Mouse (Mus musculus) heart, embryonic 13.5 days (tissue): ENCODE data around the gene Gm49354. TPM values are rescaled to one million over a fixed set of nuclear protein-coding genes. Genes with fewer than 3 reads are reported as not detected.

ENCODE experiments used
- ATAC-seq: fragments of 200-750 bp; cut with Nextera tagmentation; 2 replicates; pipeline ENCODE4 v1.8.0; 2017; ENCODE audit warnings: moderate TSS enrichment; ENCODE audit not compliant: insufficient number of reproducible peaks, low FRiP score, low TSS enrichment; ENCODE audit errors: extremely low read depth
- H3K27ac ChIP-seq: fragments of 300-500 bp; sonication (generic); replicated peaks from 2 replicates; pipeline ENCODE4 v1.5.1; 2015; ENCODE audit warnings: moderate library complexity, mild to moderate bottlenecking, inconsistent platforms
- H3K27me3 ChIP-seq: fragments of 300-500 bp; sonication (generic); replicated peaks from 2 replicates; pipeline ENCODE4 v1.6.1; 2015; ENCODE audit warnings: mild to moderate bottlenecking, inconsistent platforms
- H3K36me3 ChIP-seq: fragments of 300-500 bp; sonication (generic); 2 replicates; pipeline ENCODE4 v1.6.1; 2015; ENCODE audit warnings: mild to moderate bottlenecking, inconsistent platforms
- H3K4me1 ChIP-seq: fragments of 300-500 bp; sonication (generic); 2 replicates; pipeline ENCODE4 v1.6.1; 2015; ENCODE audit warnings: inconsistent platforms
- H3K4me2 ChIP-seq: fragments of 300-500 bp; sonication (generic); 2 replicates; pipeline ENCODE4 v1.6.1; 2015; ENCODE audit warnings: inconsistent platforms, mild to moderate bottlenecking, moderate library complexity
- H3K4me3 ChIP-seq: fragments of 300-500 bp; sonication (generic); 2 replicates; pipeline ENCODE4 v1.5.1; 2015; ENCODE audit warnings: moderate library complexity, mild to moderate bottlenecking, inconsistent platforms
- H3K9ac ChIP-seq: fragments of 300-500 bp; sonication (generic); 2 replicates; pipeline ENCODE4 v1.6.1; 2015; ENCODE audit warnings: inconsistent platforms, mild to moderate bottlenecking, moderate library complexity
- H3K9me3 ChIP-seq: fragments of 300-500 bp; sonication (generic); 2 replicates; pipeline ENCODE4 v1.6.1; 2016; ENCODE audit warnings: inconsistent platforms
- WGBS: fragments of 180-500 bp; shearing (Covaris S2); methylation state at CpG from one replicate; pipeline ENCODE4 v1.1.7; 2015; ENCODE audit warnings: mixed read lengths; 5-methylcytosine and 5-hydroxymethylcytosine counted together
- polyA plus RNA-seq: library from polyadenylated mRNA; unstranded; fragments of >200 nt; fragmentation: Nextera tagmentation; extraction: Ambion mirVana; gene quantifications from 2 replicates; pipeline ENCODE4 v1.2.1, GENCODE M21; 2015

Gene Gm49354
- polyA plus RNA-seq, 1 experiment from 2014 or later: not detected

GRCm38 (mm10) chr13:59766786-59767515 is 15.1 kb downstream of the Gm49354 start:
- Histone ChIP-seq H3K4me1 (peaks cover 59% of the 10 kb centered on the region), H3K4me3 (peak overlapping the region; percentile 87), H3K36me3 (peaks cover 31% of the 10 kb centered on the region), H3K9ac (peak overlapping the region; percentile 93), H3K4me2 (peak overlapping the region; percentile 87), H3K27ac (peak overlapping the region; percentile 99), H3K27me3 (no peaks in the 10 kb centered on the region), H3K9me3 (no peaks in the 10 kb centered on the region)
- ATAC-seq: no peak
- WGBS: 47% methylated on average over 11 of the region's 11 CpGs

GRCm38 (mm10) chr13:59762791-59763190 is 19.3 kb downstream of the Gm49354 start:
- no peaks in the 10 kb centered on the region for H3K27me3 ChIP-seq
- no peak overlapping the region for H3K27ac ChIP-seq
- peaks cover 41% of the 10 kb centered on the region for H3K4me1 ChIP-seq
- no peaks in the 10 kb centered on the region for H3K9me3 ChIP-seq
- no peak overlapping the region for H3K4me2 ChIP-seq
- no peak overlapping the region for H3K9ac ChIP-seq
- no peak for ATAC-seq
- peaks cover 67% of the 10 kb centered on the region for H3K36me3 ChIP-seq
- 85% methylated on average over 7 of the region's 7 CpGs for WGBS
- no peak overlapping the region for H3K4me3 ChIP-seq

GRCm38 (mm10) chr13:59756906-59757305 is 25.1 kb downstream of the Gm49354 start:
- H3K4me1 ChIP-seq: peaks cover 5% of the 10 kb centered on the region; the same call in 1 of the 2 replicates
- H3K9ac ChIP-seq: no peak overlapping the region
- H3K36me3 ChIP-seq: peaks cover 84% of the 10 kb centered on the region
- 78% methylated on average over 7 of the region's 7 CpGs for WGBS
- no peak overlapping the region for H3K4me3 ChIP-seq
- H3K27me3 ChIP-seq: no peaks in the 10 kb centered on the region
- ATAC-seq: no peak
- H3K9me3 ChIP-seq: no peaks in the 10 kb centered on the region
- H3K4me2 ChIP-seq: no peak overlapping the region
- H3K27ac ChIP-seq: peak overlapping the region; percentile 54; the same call in 1 of the 2 replicates

- no peak overlapping the region for H3K4me2 ChIP-seq
- ATAC-seq: no peak
- WGBS: 66% methylated on average over 12 of the region's 12 CpGs
- no peaks in the 10 kb centered on the region for H3K27me3 ChIP-seq
- peaks cover 25% of the 10 kb centered on the region for H3K36me3 ChIP-seq
- H3K9me3 ChIP-seq: no peaks in the 10 kb centered on the region
- H3K4me3 ChIP-seq: no peak overlapping the region
- no peak overlapping the region for H3K27ac ChIP-seq
- peaks cover 2% of the 10 kb centered on the region; the same call in 1 of the 2 replicates for H3K4me1 ChIP-seq
- H3K9ac ChIP-seq: no peak overlapping the region
Measured at GRCm38 (mm10) chr13:59750310-59750709, 31.7 kb downstream of the Gm49354 start.

GRCm38 (mm10) chr13:59746711-59747110 is 35.3 kb downstream of the Gm49354 start, which contains the start of gene 1700014D04Rik:
TSS of gene 1700014D04Rik (minus strand) at chr13:59746752.
- H3K4me2 ChIP-seq: no peak within 1 kb of the TSS
- H3K4me1 ChIP-seq: peaks cover 2% of the 10 kb centered on the region; the same call in 1 of the 2 replicates
- H3K9ac ChIP-seq: no peak within 1 kb of the TSS
- H3K36me3 ChIP-seq: no peaks in the 10 kb centered on the region
- H3K27me3 ChIP-seq: no peaks in the 10 kb centered on the region
- WGBS: 81% methylated on average over 9 of the region's 9 CpGs
- H3K9me3 ChIP-seq: no peaks in the 10 kb centered on the region
- H3K27ac ChIP-seq: no peak within 1 kb of the TSS
- ATAC-seq: no peak
- no peak within 1 kb of the TSS for H3K4me3 ChIP-seq

- H3K4me1 ChIP-seq: peaks cover 4% of the 10 kb centered on the region
- ATAC-seq: no peak
- H3K4me3 ChIP-seq: no peak overlapping the region
- no peak overlapping the region for H3K27ac ChIP-seq
- H3K36me3 ChIP-seq: no peaks in the 10 kb centered on the region
- 63% methylated on average over 6 of the region's 6 CpGs for WGBS
- no peaks in the 10 kb centered on the region for H3K27me3 ChIP-seq
- H3K9me3 ChIP-seq: no peaks in the 10 kb centered on the region
- no peak overlapping the region for H3K4me2 ChIP-seq
- H3K9ac ChIP-seq: no peak overlapping the region
Measured at GRCm38 (mm10) chr13:59746164-59746563, 35.9 kb downstream of the Gm49354 start.

GRCm38 (mm10) chr13:59745462-59745861 is 36.6 kb downstream of the Gm49354 start:
- H3K27ac ChIP-seq: no peak overlapping the region
- no peak overlapping the region for H3K9ac ChIP-seq
- H3K36me3 ChIP-seq: no peaks in the 10 kb centered on the region
- 69% methylated on average over 6 of the region's 6 CpGs for WGBS
- no peak overlapping the region for H3K4me2 ChIP-seq
- H3K9me3 ChIP-seq: no peaks in the 10 kb centered on the region
- H3K4me3 ChIP-seq: no peak overlapping the region
- no peak for ATAC-seq
- H3K27me3 ChIP-seq: no peaks in the 10 kb centered on the region
- H3K4me1 ChIP-seq: peaks cover 8% of the 10 kb centered on the region

GRCm38 (mm10) chr13:59741697-59742096 is 40.3 kb downstream of the Gm49354 start:
- ATAC-seq: no peak
- Histone ChIP-seq H3K9ac (no peak overlapping the region), H3K27ac (no peak overlapping the region), H3K4me1 (peaks cover 8% of the 10 kb centered on the region), H3K4me2 (no peak overlapping the region), H3K36me3 (no peaks in the 10 kb centered on the region), H3K4me3 (no peak overlapping the region), H3K27me3 (no peaks in the 10 kb centered on the region), H3K9me3 (no peaks in the 10 kb centered on the region)
- WGBS: 67% methylated on average over 10 of the region's 10 CpGs

GRCm38 (mm10) chr13:59741096-59741495 is 40.9 kb downstream of the Gm49354 start:
- Histone ChIP-seq H3K9ac (no peak overlapping the region), H3K36me3 (no peaks in the 10 kb centered on the region), H3K4me3 (no peak overlapping the region), H3K4me2 (no peak overlapping the region), H3K4me1 (peaks cover 8% of the 10 kb centered on the region), H3K9me3 (no peaks in the 10 kb centered on the region), H3K27ac (no peak overlapping the region), H3K27me3 (no peaks in the 10 kb centered on the region)
- WGBS: 58% methylated on average over 11 of the region's 11 CpGs
- ATAC-seq: no peak

GRCm38 (mm10) chr13:59739397-59739796 is 42.6 kb downstream of the Gm49354 start:
- no peak for ATAC-seq
- Histone ChIP-seq H3K27me3 (no peaks in the 10 kb centered on the region), H3K4me1 (peaks cover 6% of the 10 kb centered on the region; the same call in 1 of the 2 replicates), H3K36me3 (no peaks in the 10 kb centered on the region), H3K9me3 (no peaks in the 10 kb centered on the region), H3K9ac (no peak overlapping the region), H3K27ac (no peak overlapping the region), H3K4me2 (no peak overlapping the region), H3K4me3 (no peak overlapping the region)
- 79% methylated on average over 4 of the region's 4 CpGs for WGBS

- H3K27ac ChIP-seq: no peak overlapping the region
- no peak overlapping the region for H3K4me3 ChIP-seq
- ATAC-seq: no peak
- WGBS: 77% methylated on average over 2 of the region's 2 CpGs
- no peaks in the 10 kb centered on the region for H3K27me3 ChIP-seq
- peaks cover 6% of the 10 kb centered on the region; the same call in 1 of the 2 replicates for H3K4me1 ChIP-seq
- no peak overlapping the region for H3K9ac ChIP-seq
- H3K36me3 ChIP-seq: no peaks in the 10 kb centered on the region
- no peaks in the 10 kb centered on the region for H3K9me3 ChIP-seq
- no peak overlapping the region for H3K4me2 ChIP-seq
Measured at GRCm38 (mm10) chr13:59738455-59738854, 43.6 kb downstream of the Gm49354 start.

GRCm38 (mm10) chr13:59735190-59735589 is 46.9 kb downstream of the Gm49354 start:
- 0 out of 2 replicates have a peak, but pooled peaks cover 3% of the 10 kb centered on the region for H3K27me3 ChIP-seq
- H3K9me3 ChIP-seq: no peaks in the 10 kb centered on the region
- H3K4me1 ChIP-seq: no peaks in the 10 kb centered on the region
- WGBS: 28% methylated on average over 3 of the region's 3 CpGs
- no peak overlapping the region for H3K9ac ChIP-seq
- no peak for ATAC-seq
- no peak overlapping the region for H3K27ac ChIP-seq
- no peak overlapping the region for H3K4me3 ChIP-seq
- no peaks in the 10 kb centered on the region for H3K36me3 ChIP-seq
- no peak overlapping the region for H3K4me2 ChIP-seq
